Comparison of ENCODE assay signal across 30 mouse cellular contexts in the genomic region with DNA sequence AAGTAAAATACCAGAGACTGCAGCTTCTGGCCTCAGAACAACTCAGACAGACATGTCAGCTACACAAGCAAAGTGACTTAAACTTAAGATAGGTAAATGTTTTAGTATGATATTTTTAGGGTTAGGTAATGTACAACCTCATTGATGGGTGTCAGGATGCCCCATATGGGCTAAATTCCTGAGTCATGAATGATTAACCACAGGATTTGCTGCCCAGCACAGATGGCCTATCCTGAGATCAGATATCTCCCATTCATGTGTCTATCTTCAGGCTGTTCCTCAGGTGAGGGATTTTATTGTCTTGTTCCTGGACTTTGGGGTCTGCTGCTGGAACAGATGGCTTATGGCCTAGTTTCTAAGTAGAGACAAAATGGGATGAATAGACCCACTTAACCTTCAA. TPM values are rescaled to one million over a fixed set of nuclear protein-coding genes. Genes with fewer than 3 reads are reported as not detected.
"Had no signal": no experiment of that assay in that cellular context is flagged by ENCODE, and none has a peak within 500 bp of the region (broad histone marks: within the 10 kb centered on the region; RNA-seq: fewer than 3 reads in every experiment).

No protein-coding gene starts in this region.

RNA-seq across cellular contexts. Expression of gene Olfr372, which starts 13.6 kb away (rescaled TPM):
- polyA plus RNA-seq: limb, embryonic 10.5 days; limb, embryonic 11.5 days; limb, embryonic 12.5 days; limb, embryonic 13.5 days; limb, embryonic 14.5 days; limb, embryonic 15.5 days; liver, adult 2 months; liver, embryonic 11.5 days; liver, embryonic 12.5 days; liver, embryonic 13.5 days; liver, embryonic 14.5 days; liver, embryonic 15.5 days; liver, embryonic 16.5 days; liver, postnatal 0 days; lung, adult 2 months; lung, embryonic 14.5 days; lung, embryonic 15.5 days; lung, embryonic 16.5 days; lung, postnatal 0 days; macrophage; midbrain, embryonic 10.5 days; midbrain, embryonic 11.5 days; midbrain, embryonic 12.5 days; midbrain, embryonic 13.5 days; midbrain, embryonic 14.5 days; midbrain, embryonic 15.5 days; midbrain, embryonic 16.5 days; midbrain, postnatal 0 days; myocyte; neural tube, embryonic 11.5 days had no signal

RNA-seq across cellular contexts. Expression of gene Olfr373, which starts 28.3 kb away (rescaled TPM):
- polyA plus RNA-seq: limb, embryonic 10.5 days; limb, embryonic 11.5 days; limb, embryonic 12.5 days; limb, embryonic 13.5 days; limb, embryonic 14.5 days; limb, embryonic 15.5 days; liver, adult 2 months; liver, embryonic 11.5 days; liver, embryonic 12.5 days; liver, embryonic 14.5 days; liver, embryonic 15.5 days; liver, embryonic 16.5 days; liver, postnatal 0 days; lung, adult 2 months; lung, embryonic 14.5 days; lung, embryonic 15.5 days; lung, embryonic 16.5 days; lung, postnatal 0 days; macrophage; midbrain, embryonic 11.5 days; midbrain, embryonic 12.5 days; midbrain, embryonic 14.5 days; midbrain, embryonic 15.5 days; midbrain, embryonic 16.5 days; midbrain, postnatal 0 days; myocyte; neural tube, embryonic 11.5 days had no signal

RNA-seq across cellular contexts. Expression of gene Olfr374, which starts 52.2 kb away (rescaled TPM):
- polyA plus RNA-seq: limb, embryonic 10.5 days; limb, embryonic 11.5 days; limb, embryonic 12.5 days; limb, embryonic 13.5 days; liver, adult 2 months; liver, embryonic 11.5 days; liver, embryonic 12.5 days; liver, embryonic 13.5 days; liver, embryonic 14.5 days; liver, embryonic 16.5 days; liver, postnatal 0 days; lung, adult 2 months; lung, embryonic 15.5 days; lung, embryonic 16.5 days; lung, postnatal 0 days; macrophage; midbrain, embryonic 10.5 days; midbrain, embryonic 11.5 days; midbrain, embryonic 12.5 days; midbrain, embryonic 13.5 days; midbrain, embryonic 14.5 days; midbrain, postnatal 0 days; myocyte; neural tube, embryonic 11.5 days had no signal
